Mouse (Mus musculus) megakaryocyte, embryonic 14.5 days (primary cell): ENCODE measurements around the gene Rbm42.

Experiments
- FLI1 ChIP-seq: IDR thresholded peaks from 2 replicates; pipeline ENCODE4 v1.6.1; 2012; ENCODE audit warnings: low read length, inconsistent platforms, mixed read lengths
- GATA1 ChIP-seq: IDR thresholded peaks from 3 replicates; pipeline ENCODE4 v1.6.1; 2012; ENCODE audit warnings: mixed read lengths, low read length, inconsistent platforms, borderline replicate concordance

GRCm38 (mm10) chr7:30626647-30627046 is 23.5 kb downstream of the Rbm42 start:
- TF ChIP-seq GATA1 (no peak), FLI1 (no peak)
